Mouse (Mus musculus) kidney, adult 18-20 months (tissue): ENCODE data around the gene Tcf20.

Experiments used
- DNase-seq: peaks from one replicate; pipeline ENCODE4 v3.0.0; 2021

Tcf20 gene

DNA sequence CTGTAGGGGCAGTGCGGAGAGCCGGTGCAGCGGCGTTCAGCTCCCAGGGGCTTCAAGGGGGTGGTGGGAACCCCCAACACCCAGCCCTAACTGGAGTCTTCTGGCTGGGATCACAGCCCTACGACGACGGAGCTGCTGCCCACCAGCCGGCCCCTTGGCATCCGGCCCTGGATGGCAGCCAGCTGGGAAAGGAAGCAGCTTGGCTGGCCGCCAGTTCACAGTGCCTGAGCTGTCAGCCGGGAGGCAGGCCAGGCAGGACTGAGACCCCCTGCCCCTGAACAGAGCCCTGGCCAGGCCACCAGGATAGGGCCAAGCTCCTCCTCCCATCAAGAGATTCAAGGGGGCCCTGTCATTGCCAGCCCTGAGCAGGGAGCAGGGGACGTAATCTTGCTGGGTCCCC, 65.6 kb downstream of the Tcf20 start:
- DNase-seq = peak; percentile 86

DNA sequence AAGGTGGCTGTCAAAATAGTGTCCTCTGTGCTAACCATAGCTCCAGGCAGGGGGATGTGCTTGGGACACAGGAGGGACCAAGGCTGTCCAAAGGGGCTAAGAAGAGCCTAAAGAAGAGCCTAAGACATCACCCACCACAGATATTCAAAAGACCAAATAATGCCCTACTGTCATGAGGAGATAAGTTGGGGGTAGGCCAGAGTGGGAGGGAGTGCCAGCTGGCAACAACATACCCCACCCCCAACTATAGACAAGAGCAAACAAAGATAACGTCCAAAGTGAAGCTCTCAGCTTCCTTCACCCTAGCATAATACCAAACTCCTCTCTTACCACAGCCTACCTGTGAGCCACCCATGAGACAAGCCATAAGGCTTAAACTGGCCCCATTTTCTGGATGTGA, 66.1 kb downstream of the Tcf20 start:
- DNase-seq = no peak

DNA sequence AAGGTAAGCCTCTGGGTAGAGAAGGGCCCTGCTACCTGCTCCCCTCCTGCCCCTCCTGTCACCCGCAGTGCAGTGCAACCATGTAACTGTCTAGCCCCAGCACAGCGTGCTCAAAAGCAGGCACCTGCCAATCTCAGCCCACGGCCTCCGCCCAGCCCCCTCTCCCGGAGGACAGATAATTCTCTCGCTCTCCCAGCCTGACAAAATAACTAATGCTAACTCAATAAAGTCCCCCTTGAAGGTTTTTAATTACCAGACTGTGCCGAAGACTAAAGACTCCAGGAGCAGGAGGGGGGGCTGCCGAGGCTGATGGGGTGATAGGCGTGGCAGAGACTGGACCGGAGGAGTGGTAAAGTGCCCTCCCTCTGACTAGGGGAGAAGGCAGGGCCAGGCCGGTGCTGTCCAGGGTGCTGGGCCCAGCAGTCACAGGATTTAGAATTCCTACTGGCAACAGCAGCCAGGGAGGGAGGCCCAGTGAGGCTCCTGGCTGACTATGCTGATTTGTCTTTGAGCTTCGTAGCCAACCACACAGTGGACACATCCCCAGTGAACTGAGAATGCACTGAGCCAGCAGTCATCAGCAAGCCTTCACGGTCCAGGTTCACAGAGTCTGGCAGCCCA, 66.7 kb downstream of the Tcf20 start:
- DNase-seq = peak; percentile 69

DNA sequence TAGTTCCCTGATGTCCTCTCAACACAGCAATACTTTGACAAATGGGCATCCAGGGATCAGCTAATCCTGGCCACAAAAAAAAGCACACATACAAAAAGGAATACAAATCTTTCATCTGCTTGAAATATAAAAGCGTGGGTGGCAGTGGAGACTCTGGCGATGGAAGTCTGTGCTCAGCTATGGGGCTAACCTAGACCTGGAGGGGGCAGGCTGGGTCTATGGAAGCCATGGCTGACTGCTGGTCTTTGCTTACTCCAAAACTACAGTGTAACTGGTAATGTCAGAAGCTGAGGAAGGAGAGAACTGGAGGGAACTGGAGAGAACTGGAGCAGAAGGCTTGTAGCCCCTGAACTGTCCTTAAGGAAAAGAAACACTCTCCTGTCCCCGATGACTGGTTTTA, 69.7 kb downstream of the Tcf20 start:
- no peak for DNase-seq

DNA sequence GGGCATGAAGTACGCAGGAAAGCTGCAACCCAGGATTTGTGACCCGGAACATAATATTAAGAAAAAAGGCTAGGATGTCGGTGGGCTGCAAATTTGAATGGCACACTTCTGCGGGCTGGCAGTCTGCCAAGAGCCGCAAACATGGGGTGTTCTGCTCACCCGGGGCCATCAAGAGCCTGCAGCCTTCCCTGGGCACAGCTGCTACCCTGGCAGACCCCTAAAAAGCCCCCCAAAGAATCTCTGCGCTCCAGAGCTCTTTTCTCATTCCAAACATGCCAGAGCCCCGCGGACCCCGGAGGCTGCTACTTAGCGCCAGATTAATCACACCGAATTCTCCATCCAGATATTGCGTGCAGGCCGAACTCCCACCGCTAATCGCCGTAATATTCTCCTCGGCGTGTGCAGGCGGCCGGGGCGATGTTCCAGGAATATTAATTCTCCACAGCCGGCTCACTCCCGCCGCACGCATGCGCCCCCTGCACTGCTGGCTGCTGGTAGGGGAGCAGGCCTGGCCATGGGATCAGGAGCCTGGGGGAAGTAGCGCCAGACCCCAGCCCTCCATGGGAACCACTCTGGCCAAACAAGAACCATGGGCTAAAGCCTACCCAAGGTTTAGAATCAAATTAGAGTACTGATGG, 70.3 kb downstream of the Tcf20 start:
- no peak for DNase-seq

DNA sequence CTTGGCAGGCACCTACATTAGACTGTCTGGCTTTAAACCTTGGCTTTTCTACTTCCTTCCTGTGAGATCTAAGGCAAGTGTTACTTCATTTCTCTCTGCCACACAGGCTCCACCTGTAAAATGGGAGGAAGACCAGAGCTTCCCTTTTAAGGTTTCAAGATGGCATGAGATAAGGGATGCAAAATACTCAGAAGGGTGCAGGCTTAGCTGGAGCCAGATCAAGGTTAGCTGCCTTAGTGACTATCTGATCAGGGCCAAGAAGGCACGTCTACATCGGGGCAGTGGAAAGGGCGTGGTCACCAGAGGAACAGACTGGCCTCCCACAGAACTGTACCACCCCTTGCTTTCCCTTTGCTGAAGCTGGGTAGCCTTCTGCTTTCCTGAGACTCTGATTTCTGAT, 73.2 kb downstream of the Tcf20 start:
- DNase-seq = no peak

DNA sequence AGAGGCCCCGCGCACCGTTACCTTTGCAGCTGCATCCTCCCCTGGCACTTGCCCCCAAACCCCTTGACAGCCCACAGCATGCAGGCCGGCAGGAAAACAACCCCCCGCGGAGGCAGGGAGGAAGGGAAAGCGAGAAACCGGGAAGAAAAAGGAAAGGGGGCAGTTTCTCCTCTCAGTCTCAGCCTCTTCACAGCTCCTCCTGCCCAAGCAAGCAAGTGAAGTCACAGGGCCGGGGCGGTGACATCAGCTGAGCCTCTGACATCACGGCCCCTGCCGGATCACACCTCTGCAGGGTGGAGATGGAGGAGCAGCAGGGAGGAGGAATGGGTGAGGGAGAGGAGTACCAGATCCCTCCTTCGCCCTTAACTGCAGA, 75.7 kb downstream of the Tcf20 start:
- no peak for DNase-seq

DNA sequence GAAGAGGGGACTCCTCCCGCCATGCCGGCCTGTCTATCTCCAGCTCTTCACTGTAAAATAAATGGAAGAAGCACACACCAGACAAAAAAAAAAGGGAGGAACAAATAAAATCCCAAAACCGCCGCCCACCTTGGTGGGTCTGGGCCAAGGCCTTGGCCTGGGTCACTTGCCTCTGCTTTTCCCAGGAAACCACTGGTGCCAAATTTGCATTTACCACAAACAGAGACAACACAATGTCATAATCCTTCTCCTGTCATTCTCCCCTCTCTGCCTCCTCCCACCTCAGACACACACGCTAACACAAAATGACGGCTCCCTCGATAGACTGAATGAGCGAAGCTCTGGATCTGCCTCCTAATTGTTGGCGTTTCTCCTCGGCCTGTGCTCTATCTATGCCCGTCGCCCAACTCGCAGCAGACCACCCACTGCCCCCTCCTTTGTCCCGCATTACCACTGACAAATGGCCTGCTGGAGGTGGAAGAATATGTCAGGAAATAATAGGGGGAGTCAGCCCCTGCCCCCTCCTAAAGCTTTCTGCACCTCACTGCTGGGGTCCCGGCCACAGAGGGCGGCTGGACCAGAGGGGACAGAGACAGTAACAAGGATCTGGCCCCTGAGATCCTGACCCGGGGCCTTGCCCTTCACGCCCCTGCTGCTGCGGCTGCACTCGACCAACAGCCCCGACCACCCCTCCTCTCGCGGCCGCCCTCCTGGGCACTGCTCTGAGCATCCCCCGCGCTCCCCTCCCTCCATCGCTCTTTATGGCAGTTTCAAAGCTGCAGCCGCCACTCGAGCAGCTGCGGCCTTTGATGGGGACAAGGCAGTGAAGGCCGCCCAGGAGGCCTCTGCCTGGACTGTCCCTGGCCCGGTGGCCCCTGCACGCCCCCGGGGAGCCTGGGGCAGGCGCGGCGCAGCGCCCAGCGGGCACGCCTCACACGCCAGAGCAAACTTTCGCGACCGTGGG, 76.4 kb downstream of the Tcf20 start:
- no peak for DNase-seq

DNA sequence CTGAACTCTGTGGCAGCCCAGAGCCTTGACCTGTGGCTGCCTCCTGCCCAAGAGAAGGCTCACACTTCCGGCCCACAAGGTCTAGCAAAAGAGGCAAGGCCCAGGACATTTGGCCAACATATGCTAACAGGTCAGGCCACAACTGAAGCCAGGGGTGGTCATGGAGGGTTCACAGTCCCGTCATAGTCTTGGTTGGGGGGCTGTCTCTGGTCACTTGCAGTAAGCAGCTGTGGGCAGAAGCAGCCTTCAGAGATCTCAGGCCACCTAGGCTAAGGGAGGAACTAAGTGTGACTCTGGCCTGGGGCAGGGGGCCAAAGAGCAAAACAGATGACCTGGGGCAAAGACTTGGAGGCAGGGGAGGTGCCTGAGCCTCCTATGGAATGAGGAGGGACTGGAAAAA, 77.1 kb downstream of the Tcf20 start:
- DNase-seq = no peak

DNA sequence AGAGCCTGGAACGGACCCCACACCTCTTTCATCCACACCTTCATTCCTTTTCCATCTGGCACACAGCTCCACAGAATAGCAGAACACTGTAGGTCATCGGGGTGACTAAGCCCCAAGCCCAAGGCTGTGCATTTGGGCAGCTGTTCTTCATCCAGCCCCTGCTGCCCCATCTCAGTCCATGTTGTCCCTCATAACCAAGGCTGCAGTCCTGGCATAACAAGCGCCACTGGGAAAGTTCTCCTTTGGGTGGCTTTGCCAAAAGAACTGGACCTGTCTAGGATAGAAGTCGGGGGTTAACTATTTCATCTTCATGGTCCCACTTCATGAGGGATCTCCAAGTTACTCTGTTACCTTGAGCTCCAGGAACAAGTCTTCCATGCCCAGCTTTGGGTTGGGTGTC, 77.9 kb downstream of the Tcf20 start:
- no peak for DNase-seq

DNA sequence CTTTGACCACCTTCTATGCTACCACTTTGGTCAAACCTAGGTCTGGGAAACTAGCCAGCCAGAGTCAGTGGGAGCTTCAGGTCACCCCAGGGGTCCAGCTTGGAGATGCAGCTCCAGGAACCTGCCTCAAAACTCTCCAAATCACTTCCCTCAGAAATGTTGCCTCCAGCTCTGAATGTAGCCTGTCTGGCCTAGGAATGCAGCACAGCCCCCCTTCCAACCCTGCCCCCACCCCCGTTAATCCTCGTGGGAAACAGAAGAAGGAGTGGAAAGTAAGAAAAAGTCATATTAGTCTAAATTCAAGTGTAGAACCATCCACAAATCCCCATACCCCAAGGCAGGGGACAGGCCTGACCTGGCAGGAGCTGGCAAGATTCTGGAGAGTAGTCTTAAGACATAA, 79.2 kb downstream of the Tcf20 start:
- DNase-seq = no peak

DNA sequence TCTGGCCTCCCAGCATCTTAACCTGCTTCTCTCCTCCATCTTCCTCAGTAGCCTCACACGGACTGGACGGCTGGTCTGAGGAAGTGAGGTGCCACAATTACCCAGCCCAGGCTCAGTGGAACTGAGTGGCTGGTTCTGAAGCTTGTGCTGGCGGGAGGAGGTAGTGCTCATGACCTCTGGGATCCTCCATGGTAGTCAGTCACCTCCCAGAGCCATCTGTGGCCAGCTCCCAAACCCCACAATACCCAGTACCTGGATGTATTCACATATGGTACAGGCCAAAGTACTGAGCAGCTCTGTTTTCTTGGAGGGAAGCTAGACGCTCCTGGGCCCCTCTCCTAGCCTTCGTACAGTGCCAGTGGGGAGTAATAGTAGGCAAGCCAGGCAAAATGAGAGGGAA, 80.4 kb downstream of the Tcf20 start:
- no peak for DNase-seq

DNA sequence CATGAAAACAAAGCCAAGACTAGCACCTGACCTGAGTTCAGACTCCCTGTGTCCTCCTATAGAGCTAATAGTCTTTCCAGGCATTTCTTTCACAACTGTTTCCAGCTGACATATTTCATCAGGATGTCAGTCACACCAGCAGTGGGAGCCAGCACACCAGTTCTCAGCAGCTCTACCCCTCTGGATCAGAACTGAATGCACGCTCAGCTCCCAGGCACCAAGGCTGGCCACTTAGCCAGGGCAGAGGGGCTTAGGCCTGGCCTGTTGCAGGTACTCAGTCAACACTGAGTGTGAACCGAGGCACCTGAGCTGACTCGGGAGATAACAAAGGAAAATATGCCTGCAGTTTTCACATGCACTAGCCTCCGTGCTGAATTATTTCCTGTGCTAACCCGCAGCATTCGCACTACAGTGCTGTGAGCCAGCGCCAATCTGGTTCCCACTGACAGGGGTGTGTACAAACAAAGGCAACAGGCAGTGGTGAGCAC, 81.1 kb downstream of the Tcf20 start:
- no peak for DNase-seq

DNA sequence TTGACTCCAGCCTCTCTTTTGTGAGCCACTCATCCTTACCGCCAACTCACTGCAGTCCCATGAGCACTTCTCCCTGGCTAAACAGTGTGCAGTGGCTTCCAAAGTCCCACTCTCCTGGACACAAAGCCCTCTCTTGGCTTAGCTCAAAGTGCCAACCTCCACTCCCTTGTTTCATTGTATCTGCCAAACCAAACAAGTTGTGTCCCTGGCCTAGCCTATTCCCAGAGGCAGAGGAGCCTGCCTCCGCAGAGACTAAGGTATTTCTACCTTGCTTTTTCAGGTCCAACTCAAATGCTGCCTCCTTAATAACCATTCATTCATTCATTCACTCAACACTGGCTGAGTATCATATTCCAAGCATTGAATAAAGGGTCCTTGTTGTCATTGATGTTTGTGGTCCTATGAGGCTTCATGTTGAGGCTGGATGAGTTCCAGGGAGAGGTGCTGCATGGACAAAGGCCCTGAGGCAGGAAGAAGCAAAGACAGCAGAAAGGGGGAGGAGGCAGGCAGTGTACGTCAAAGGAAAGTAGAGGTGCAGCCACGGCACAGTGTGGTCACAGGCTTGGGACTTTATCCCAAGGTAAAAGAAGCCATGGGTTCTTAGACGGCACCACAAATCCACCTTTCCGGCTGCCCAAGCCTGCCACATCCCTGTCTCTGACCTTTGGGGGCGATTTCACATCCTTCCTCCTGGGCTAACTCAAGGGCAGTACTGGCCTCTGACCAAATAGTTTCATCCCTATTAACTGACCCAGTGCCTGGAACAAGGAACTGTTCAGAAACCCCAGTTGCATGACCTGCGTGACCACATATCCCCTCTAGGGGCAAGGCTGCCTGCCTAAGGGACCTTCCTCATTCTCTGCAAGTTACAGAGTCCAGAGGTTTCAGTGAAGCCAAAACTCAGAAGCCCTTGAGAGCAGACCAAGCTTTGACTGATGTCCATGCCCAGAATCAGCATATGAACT, 82.0 kb downstream of the Tcf20 start:
- DNase-seq = no peak

DNA sequence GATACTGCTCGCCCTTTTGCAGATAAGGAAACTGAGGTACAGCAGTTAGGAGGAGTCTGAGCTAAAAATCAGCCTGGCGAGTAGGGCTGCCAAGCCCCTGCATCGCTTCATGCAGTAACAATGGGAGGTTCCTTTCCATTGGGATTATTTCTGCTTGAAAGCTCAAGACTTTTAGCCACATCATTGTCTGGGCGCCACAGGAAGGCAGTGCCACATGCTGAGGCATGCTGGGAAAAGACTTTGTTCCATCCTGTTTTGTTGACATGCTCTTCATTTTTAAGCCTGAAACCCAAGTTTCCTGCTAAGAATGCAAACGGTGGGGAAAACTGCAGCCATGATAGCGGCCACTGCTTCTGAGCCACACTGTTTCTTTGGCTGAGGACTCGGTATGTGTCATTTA, 83.1 kb downstream of the Tcf20 start:
- no peak for DNase-seq

DNA sequence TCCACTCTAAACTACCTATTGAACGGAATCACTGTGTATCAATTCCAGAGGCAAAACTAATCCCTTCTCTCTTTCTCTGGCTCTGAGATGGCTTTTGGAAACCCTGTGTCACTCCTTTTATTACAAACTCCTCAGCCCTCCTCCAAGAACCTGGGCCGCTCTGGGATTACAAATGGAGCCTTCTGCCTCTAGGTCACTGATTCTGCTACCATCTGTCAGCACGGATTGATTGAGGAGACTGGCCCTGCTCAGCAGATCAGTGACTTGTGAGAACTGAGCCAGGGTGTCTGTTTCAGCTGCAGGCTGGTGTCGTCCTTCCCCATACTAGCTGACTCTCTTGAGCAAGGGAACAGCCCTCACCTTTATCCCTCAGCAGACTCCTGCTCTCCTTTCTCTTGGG, 85.2 kb downstream of the Tcf20 start:
- no peak for DNase-seq

DNA sequence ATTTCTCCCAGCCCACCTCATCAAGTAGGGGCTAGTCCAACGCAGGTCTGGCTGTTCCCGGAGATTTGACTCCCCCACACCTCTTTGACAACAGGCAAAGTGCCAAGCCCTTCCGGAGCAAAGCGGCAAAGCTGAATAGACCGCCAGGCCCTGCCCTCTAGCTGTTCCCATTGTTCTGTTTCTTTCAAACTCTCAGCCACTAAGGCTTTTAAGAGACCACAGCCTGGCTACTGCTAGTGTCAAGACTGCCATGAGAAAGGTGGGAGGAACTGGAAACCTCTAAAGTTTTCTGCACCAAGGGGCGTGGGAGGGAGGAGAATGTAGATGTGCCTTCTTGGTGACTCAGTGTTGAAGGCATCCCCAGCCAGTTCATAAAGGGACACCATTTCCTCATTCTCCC, 86.4 kb downstream of the Tcf20 start:
- DNase-seq = no peak

DNA sequence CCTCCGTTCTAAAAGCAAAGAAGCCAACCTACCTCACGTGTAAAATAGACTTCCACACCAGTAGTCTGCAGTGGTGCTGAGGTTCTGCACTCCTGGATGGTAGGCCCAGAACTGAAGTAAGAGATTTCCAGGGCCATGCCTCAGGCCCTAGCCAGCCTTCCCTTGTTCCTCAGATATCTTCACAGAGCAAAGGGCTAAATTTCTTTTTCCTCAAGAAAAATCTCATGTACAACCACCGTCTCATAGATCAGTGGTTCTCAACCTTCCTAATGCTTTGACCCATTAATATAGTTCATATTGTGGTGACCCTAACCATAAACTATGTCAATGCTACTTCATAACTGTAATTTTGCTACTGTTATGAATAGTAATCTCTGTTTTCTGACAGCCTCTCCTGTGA, 87.3 kb downstream of the Tcf20 start:
- no peak for DNase-seq

DNA sequence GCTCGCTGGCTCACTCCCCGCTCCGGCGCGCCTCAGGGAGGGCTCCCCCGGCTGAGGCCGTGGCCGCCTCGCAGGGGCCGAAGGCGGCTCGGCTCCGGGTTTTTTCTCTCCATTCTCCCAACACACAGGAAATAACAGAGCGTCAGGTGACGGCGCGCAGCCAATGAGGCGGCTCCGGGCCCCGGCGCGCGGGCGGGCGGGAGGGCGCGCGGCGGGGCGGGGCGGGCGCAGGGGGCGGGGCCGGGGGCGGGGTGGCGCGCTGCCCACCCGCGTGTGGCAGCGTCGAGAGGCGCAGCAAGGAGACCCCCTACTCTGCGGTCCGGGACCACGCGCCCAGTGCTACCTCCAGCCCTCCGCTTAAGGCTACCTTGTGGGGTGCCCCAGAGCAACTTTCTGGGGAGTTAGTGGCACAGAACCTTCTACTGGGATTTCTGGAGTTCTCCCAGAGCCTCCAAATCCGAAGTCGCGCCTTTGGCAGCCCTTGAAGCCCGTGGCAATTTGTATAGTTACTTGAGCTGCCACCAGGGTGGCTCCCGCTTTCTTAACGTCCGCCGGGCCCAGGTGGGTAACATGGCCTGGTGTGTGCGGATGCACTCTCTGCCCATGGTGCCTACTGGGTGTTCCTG, 87.9 kb downstream of the Tcf20 start:
- peak; percentile 88 for DNase-seq

DNA sequence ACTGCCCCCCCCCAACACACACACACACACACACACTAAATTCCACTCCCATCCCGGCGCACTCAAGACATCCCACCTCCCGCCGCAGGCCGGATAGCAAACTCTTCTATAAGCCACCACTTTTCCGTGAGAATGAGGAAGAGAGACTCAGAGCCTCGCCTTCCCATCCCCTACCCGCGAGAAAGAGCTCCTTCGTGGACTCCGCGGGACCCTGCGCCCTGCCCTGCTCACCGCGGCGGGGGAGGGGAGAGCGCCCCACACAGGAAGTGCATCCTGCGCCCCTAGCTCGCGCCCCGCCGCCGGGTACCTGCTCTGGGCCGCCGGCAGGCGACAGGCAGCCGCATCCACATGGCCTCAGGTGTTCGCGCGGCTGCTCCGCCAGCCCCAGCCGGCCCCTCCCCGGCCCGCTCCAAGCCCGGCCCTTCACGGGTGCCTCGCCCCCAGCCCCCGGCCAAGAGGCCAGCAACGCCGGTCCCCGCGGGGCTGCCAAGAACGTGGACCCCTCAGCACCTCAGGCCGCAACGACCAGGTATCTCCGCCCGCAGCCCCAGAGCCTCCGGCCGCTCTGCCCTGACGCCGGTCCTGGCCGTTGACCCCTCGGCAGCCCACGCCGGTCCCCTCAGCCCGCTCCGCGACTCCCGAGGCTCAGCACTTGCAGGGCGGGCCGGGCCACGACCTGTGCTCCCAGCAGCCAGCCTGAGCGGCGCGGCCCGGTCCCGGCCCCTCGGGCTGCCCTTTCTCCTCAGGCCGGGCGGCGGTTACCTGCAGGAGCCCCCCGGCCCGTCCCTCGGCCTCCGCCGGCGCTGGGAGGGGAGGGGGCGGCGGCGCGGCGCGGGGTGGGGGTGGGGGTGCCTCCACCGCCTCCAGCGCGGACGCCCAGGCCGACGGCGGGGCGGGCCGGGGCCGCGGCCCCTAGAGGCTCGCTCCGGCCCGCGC, 88.7 kb downstream of the Tcf20 start:
- peak; percentile 70 for DNase-seq

DNA sequence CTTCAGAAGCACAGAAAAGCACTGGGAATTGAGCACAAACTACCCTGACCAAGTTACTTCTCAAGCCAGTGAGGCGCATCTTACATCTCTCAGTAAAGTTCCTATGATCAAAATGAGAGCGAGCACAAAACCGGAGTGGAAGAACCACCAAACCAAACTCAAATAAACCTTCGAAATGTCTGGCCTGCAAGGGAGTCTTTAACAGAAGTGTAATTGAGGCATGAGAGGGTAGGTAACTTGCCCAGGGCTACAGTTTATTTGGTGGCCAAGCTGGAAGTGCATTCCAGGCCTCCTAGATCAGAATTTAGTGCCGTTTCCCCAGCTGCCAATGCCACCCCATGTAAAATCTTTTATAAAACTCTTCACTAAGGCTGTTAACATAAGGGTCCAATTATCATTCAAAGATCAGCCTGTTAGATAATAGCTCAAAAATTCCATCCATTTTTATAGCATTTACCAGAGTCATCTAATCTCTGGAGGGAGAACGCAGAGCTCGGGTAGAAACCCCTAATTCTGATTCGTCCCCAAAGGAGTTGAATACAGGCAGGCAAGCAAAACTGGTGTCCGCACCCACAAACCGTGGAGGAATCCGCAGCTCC, 89.4 kb downstream of the Tcf20 start:
- no peak for DNase-seq
